Mouse (Mus musculus) adrenal gland, adult 2 months (tissue): ENCODE measurements around the gene Cfap157. TPM values are rescaled to one million over a fixed set of nuclear protein-coding genes. Genes with fewer than 3 reads are reported as not detected.

Experiments
- DNase-seq: peaks from one replicate; pipeline ENCODE4 v3.0.0; 2021
- polyA plus RNA-seq: library from polyadenylated mRNA; depleted of rRNA; stranded (reverse); fragments of >200 nt; gene quantifications from 2 replicates; pipeline ENCODE4 v1.2.3, GENCODE M21; 2012; rRNA removed
- total RNA-seq, 2 experiments: library from RNA; stranded (reverse); gene quantifications; 2 replicates each; pipeline ENCODE4 v1.2.3; 2021

The Cfap157 gene
- total and polyA plus RNA-seq, 3 experiments, result not detected

- DNase-seq, result no peak
Observed at GRCm38 (mm10) chr2:32750199-32750598, 34.0 kb downstream of the Cfap157 start.

GRCm38 (mm10) chr2:32749082-32749481 lies 35.1 kb downstream of the Cfap157 start:
- DNase-seq, result no peak

- DNase-seq, result no peak
Observed at GRCm38 (mm10) chr2:32744272-32744982, 39.8 kb downstream of the Cfap157 start.

DNA sequence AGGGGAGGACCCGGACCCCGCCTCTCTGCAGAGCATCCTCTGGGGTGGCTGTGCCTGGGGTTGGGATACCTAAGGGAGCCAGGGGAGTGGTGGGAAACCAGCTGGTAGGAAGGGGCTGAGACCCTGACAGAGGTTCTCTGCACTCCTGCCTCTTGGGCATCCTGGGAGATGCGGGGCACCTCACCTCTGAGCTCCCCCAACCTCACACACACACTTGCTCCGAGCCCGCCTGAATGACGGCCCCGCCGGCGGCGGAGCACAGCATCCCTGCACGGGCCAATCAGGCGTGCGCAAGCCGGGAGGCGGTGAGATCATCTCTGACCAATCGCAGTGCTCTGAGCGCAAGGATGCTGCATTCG lies 42.1 kb downstream of the Cfap157 start:
- no peak for DNase-seq

DNA sequence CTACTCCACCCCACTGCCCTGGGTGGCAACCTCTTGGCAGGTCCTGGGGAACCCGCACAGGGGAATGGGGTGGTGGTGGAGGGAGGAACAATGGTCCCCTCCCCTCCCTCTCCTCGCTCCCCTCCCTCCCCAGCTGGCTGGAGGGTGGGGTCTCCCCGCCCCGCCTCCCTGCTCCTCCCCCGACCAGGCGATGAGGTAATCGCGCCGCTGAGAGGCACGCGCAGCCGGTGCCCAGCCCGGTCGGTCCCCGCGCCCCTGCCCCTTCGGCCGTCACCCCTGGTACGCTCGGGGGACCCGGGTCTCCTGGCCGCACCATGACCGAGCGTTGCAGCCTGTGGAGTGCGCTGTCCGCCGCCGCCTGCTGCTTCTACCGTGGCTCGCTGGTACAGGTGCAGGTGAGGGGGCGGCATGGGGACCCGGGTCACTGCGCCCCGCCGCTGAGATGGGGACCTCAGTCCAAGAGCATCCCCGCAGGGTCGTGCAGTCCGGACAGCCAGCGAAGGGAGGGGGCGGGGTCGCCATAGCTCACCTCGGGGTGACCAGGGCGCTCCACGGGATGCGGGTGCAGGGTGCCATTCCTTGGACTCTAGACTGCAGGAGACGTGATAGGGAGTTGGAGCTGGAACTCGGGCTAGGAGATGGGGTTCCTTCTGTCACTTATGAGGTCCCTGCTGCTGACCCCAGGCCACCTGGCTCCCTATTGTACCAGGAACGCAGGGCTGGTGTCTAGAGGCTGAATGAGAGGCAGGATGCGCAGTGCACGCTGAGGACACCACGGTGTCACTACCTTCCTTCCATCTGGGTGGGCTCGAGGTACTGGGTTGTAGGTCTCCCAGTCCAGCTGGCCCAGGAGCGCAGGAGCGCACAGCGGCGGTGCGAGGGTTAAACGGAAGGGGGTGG lies 42.7 kb downstream of the Cfap157 start:
- peak; percentile 62 for DNase-seq

DNA sequence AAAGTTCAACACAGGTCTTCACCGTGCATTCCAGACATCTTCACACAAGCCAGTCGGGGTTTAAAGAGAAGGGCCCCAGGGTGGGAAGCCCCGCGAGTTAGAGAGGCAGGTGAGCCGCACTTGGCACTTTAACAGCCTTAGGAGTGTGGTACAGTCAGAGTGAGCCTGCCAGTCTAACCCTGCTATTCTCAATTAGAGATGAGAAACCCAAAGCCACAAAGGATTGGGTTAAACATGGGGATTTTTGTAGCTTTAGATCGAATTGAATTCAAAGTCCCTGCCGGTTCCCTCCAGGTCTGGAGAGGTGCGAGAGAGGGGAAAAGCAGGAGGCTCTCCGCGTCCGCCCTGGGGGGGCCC lies 43.3 kb downstream of the Cfap157 start, which contains the start of gene 6330409D20Rik:
TSS of gene 6330409D20Rik (minus strand) at position 101 of the 357 bp plus-strand sequence.
- DNase-seq, result no peak

- DNase-seq, result peak; percentile 56
Observed at GRCm38 (mm10) chr2:32739311-32739710, 44.9 kb downstream of the Cfap157 start.

DNA sequence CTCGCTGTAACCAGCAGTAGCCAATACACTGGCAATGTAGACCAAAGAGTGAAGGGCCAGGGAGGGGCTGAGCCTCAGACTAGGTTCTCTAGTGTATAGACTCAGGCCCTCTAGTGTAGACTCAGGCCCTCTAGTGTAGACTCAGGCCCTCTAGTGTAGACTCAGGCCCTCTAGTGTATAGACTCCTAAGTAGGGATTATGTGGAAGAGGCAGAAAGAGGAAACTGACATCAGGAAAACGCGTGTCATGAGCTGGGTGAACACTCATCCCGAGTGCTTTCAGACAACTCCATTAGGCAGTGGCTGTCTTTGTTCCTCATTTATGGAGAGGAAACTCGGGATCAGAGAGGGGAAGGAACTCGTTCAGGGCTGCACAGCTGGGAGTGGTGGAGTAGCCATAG lies 47.2 kb downstream of the Cfap157 start:
- no peak for DNase-seq

GRCm38 (mm10) chr2:32736306-32736829 lies 47.9 kb downstream of the Cfap157 start:
- DNase-seq, result no peak

GRCm38 (mm10) chr2:32734933-32735332 lies 49.3 kb downstream of the Cfap157 start:
- DNase-seq, result peak; percentile 74

DNA sequence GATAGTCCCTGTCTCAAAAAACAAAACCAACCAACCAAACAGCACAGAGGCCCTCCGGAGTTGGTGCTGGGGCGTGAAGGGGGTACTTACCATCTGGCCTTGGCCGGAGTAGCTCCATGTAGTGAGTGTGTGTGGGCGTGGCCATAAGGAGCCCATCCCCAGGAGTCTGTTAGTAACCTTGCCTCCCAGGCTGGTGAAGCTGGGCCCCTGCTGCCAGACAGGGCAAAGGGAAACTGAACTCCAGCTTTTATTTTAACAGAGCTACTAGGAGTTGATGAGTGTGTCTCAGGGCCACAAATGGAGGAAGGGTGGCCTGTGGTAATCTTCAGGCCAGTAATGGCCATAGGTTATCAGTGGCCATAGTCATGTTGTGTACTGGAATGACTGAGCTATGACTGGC lies 49.7 kb downstream of the Cfap157 start:
- no peak for DNase-seq

GRCm38 (mm10) chr2:32732695-32733094 lies 51.5 kb downstream of the Cfap157 start:
- DNase-seq, result no peak

DNA sequence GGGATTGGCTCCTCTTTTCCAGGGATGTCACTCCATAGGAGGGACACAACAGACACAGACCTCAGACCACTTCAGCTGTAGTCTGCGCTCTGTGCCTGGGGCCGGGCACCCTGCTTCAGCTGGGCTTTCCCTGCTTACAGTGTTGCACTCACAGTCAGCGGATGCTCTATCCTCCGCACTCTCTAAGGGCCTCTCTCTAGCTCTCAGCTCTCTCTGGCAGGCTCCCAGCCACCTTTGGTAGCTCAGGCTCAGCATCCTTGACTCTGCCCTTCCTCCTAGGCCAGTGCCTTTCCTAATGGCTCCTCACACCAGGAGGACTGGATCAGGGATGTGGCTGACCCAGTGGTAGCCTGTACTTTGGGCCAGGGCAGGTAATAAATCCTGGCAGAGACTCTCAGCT lies 52.3 kb downstream of the Cfap157 start:
- DNase-seq, result no peak

DNA sequence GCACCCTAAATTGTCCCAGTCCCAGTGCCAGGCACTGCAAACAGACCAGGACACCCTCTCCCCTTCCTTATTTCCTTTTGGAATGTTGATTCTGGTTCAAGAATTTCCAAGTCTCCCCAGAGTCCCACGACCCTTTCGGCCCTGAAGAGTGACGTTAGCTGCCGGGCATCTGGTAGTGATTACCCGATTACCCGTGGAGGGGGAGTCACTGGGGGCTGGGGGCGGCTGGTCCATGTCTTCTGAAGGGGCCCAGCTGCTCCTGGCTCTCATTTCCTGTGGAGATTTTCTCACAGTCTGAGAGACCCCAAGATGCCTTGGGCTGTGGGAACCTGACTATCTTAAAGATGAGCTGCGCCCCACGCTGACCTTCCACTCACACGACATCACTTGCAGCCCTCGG lies 53.4 kb downstream of the Cfap157 start:
- no peak for DNase-seq

- no peak for DNase-seq
Observed at GRCm38 (mm10) chr2:32729547-32729946, 54.7 kb downstream of the Cfap157 start.

DNA sequence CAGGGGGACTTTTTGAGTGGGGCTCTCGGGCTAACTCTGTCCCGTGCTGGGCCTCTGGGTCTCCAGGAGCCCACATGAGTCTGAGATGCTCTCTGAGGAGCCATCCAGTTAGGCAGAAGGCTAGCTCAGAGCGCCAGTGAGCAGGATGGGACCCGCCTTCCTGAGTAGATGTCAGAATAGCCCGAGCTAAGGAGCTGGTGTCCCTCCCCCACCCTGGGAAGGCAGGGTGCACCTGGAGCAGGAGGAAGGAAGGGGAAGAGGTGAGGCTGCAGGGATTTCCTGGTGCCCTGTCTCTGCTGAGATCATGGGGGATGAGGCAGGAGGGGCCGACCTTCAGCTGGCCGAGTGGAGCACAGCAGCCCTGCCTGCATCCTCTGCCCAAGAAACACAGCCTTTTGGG lies 55.8 kb downstream of the Cfap157 start:
- peak; percentile 77 for DNase-seq

GRCm38 (mm10) chr2:32727435-32727834 lies 56.8 kb downstream of the Cfap157 start:
- peak; percentile 96 for DNase-seq

Other genes with a start within 250 kb of the Cfap157 start
- 10 to 100 TPM; 37.1 to 40.8 TPM for gene Fam102a, start 249.1 kb downstream of the Cfap157 start, total RNA-seq
- gene Fam102a, start 249.1 kb downstream of the Cfap157 start, polyA plus RNA-seq, result 40.2 and 43.1 TPM in 2 replicates
- gene Dpm2, start 213.6 kb downstream of the Cfap157 start, total RNA-seq, result 10 to 100 TPM; 52.7 to 67.4 TPM
- gene Dpm2, start 213.6 kb downstream of the Cfap157 start, polyA plus RNA-seq, result 160 and 165 TPM in 2 replicates
- under 1 TPM in 1 of 2 experiments, not detected in 1; 0.29 TPM for gene Pip5kl1, start 209.6 kb downstream of the Cfap157 start, total RNA-seq
- gene Pip5kl1, start 209.6 kb downstream of the Cfap157 start, polyA plus RNA-seq, result 0.10 TPM in 1 of 2 replicates, not detected in the other
- gene 9430097D07Rik, start 208.7 kb downstream of the Cfap157 start, total RNA-seq, result not detected
- not detected in 2 replicates for gene 9430097D07Rik, start 208.7 kb downstream of the Cfap157 start, polyA plus RNA-seq
- gene St6galnac4, start 197.3 kb downstream of the Cfap157 start, total RNA-seq, result 10 to 100 TPM in 1 of 2 experiments, 1 to 10 TPM in 1; 5.6 to 14.5 TPM
- gene St6galnac4, start 197.3 kb downstream of the Cfap157 start, polyA plus RNA-seq, result 15.4 and 18.5 TPM in 2 replicates
- 10 to 100 TPM; 55.2 to 55.6 TPM for gene St6galnac6, start 184.7 kb downstream of the Cfap157 start, total RNA-seq
- gene St6galnac6, start 184.7 kb downstream of the Cfap157 start, polyA plus RNA-seq, result 115 and 122 TPM in 2 replicates
- 10 to 100 TPM; 40.6 to 59.0 TPM for gene Ak1, start 162.7 kb downstream of the Cfap157 start, total RNA-seq
- 66.6 and 67.7 TPM in 2 replicates for gene Ak1, start 162.7 kb downstream of the Cfap157 start, polyA plus RNA-seq
- gene Eng, start 137.8 kb downstream of the Cfap157 start, total RNA-seq, result 100 to 1,000 TPM; 100 to 128 TPM
- gene Eng, start 137.8 kb downstream of the Cfap157 start, polyA plus RNA-seq, result 266 and 281 TPM in 2 replicates
- 10 to 100 TPM in 1 of 2 experiments, 1 to 10 TPM in 1; 7.5 to 13.9 TPM for gene Fpgs, start 80.3 kb downstream of the Cfap157 start, total RNA-seq
- gene Fpgs, start 80.3 kb downstream of the Cfap157 start, polyA plus RNA-seq, result 45.7 and 48.2 TPM in 2 replicates
- 10 to 100 TPM; 69.7 to 74.7 TPM for gene Cdk9, start 71.4 kb downstream of the Cfap157 start, total RNA-seq
- 131 and 132 TPM in 2 replicates for gene Cdk9, start 71.4 kb downstream of the Cfap157 start, polyA plus RNA-seq
- 10 to 100 TPM; 11.3 to 19.1 TPM for gene Sh2d3c, start 63.4 kb downstream of the Cfap157 start, total RNA-seq
- gene Sh2d3c, start 63.4 kb downstream of the Cfap157 start, polyA plus RNA-seq, result 47.0 and 50.8 TPM in 2 replicates
- not detected for gene 6330409D20Rik, start 43.4 kb downstream of the Cfap157 start, total RNA-seq
- not detected in 2 replicates for gene 6330409D20Rik, start 43.4 kb downstream of the Cfap157 start, polyA plus RNA-seq
- 10 to 100 TPM; 18.7 to 26.5 TPM for gene Tor2a, start 27.2 kb downstream of the Cfap157 start, total RNA-seq
- 70.6 and 74.0 TPM in 2 replicates for gene Tor2a, start 27.2 kb downstream of the Cfap157 start, polyA plus RNA-seq
- gene Ttc16, start 8.8 kb downstream of the Cfap157 start, total RNA-seq, result under 1 TPM; 0.24 to 0.35 TPM
- gene Ttc16, start 8.8 kb downstream of the Cfap157 start, polyA plus RNA-seq, result 0.31 and 0.37 TPM in 2 replicates
- gene Ptrh1, start 8.6 kb downstream of the Cfap157 start, total RNA-seq, result 10 to 100 TPM in 1 of 2 experiments, 1 to 10 TPM in 1; 4.0 to 14.3 TPM
- gene Ptrh1, start 8.6 kb downstream of the Cfap157 start, polyA plus RNA-seq, result 5.0 and 6.3 TPM in 2 replicates
- gene Stxbp1, start 62.8 kb upstream of the Cfap157 start, total RNA-seq, result 10 to 100 TPM; 19.3 to 29.5 TPM
- 8.0 and 8.1 TPM in 2 replicates for gene Stxbp1, start 62.8 kb upstream of the Cfap157 start, polyA plus RNA-seq
- gene Fam129b, start 91.7 kb upstream of the Cfap157 start, total RNA-seq, result 10 to 100 TPM; 14.8 to 27.4 TPM
- 20.1 and 21.6 TPM in 2 replicates for gene Fam129b, start 91.7 kb upstream of the Cfap157 start, polyA plus RNA-seq
- 100 to 1,000 TPM; 136 to 149 TPM for gene Rpl12, start 177.1 kb upstream of the Cfap157 start, total RNA-seq
- gene Rpl12, start 177.1 kb upstream of the Cfap157 start, polyA plus RNA-seq, result 146 and 165 TPM in 2 replicates
- gene Lrsam1, start 177.2 kb upstream of the Cfap157 start, total RNA-seq, result 10 to 100 TPM; 18.0 to 25.6 TPM
- gene Lrsam1, start 177.2 kb upstream of the Cfap157 start, polyA plus RNA-seq, result 24.8 and 26.0 TPM in 2 replicates
- gene Slc2a8, start 197.7 kb upstream of the Cfap157 start, total RNA-seq, result 10 to 100 TPM; 14.1 to 23.9 TPM
- 525 and 573 TPM in 2 replicates for gene Slc2a8, start 197.7 kb upstream of the Cfap157 start, polyA plus RNA-seq